Mouse (Mus musculus) layer of hippocampus, adult 11-12 months (tissue): Measurements from ENCODE around the gene Ryr2.
"Not testable (repeated sequence)": the region's sequence is repeated elsewhere in the genome, so short reads cannot be mapped to it uniquely, and the experiment has no call there.

Source experiments
- DNase-seq: peaks from one replicate; pipeline ENCODE4 v3.0.0; 2022; ENCODE audit warnings: low spot score

Gene Ryr2

DNA sequence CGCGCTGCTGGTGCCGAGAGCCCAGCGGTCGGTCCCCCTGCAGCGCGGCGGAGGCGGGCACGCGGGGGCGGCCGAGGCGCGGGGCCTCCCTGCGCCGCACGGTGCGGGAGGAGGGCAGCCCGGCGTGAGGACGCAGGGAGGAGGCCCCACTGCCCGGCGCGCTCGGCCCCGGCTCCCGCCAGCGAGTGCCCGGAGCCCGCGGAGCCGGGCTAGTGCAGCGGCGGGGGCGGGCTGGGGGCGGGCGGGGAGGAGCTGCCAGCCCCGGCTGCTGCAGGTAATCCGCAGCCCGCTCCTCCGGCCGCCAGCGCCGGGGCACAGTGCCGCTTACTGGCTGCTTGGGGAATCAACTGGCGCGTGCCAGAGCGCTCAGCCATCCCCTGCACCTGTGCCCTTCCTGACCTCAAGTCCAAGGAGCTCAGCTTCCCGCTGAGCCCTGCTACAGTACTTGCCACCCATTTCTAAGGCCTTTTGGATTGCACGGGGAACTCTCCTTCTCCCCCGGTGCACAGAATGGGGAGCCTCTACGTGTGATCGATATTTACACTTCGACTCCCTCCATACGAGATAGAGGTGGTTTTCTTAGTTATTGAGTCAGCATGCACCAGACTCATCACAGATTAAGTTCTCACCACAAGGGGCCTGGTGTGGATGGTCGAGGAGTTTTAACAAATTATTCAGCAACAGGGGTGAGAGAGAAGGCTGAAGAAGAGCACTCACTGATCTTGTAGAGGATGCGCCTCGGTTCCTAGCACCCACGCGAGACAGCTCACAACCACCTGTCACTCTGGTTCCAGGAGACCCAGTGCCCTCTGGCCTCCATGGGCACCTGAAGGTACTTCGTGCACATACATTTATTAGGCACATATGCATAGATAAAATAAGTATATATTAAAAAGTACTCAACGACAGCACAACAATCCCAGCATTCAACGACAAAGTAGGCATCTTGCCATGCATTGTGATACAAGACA, at the start of gene Ryr2:
Ryr2 (minus strand) TSS at position 284 of the 971 bp plus-strand sequence.
- DNase-seq: peak; percentile 73

DNA sequence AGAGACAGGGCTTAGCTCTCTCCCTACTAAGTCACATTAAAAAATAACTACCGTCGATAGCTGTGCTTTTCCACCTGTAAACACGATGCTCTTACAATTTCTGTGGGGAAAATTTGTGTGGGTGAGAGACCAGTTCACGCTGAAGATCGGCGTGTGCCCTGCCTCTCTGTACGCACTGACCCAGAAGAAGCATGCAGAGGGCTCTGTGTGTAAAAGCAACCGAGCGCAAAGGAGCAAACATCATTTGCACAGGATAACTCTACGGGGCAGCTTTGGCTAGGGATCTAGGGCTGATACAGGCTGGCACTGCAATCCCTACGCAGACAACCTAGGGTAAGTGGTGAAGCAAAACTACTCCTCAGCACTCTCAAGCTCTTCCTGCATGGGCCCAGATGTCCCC, 47.2 kb upstream of the Ryr2 start:
- DNase-seq: no peak

DNA sequence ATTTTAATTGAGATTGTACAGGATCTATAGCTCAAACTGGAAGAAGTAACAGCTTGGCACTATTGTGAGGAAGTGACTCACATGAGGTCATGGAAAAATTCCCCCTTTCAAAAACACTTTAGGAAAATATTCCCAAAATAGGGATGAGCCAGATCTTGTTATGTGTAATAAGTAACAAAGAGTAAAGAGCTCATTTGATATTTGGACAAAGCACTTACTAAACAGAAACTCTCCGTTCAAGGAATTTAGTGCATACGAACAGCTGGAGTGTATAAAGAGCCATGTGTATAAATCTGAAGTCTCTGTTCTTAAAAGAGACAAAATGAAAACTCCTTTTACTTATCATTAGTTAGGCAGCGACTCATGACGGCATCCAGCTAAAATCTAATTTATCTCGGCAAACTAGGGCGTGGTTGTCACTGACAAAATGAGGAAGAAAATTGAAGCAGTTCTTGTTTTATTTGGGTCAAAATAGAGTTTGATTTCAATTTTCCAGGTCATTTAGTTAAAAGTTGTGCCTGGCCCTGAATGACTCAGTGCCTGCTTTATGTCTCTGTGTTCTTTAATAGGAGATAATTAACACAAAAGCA, 40.3 kb upstream of the Ryr2 start:
- DNase-seq: no peak

DNA sequence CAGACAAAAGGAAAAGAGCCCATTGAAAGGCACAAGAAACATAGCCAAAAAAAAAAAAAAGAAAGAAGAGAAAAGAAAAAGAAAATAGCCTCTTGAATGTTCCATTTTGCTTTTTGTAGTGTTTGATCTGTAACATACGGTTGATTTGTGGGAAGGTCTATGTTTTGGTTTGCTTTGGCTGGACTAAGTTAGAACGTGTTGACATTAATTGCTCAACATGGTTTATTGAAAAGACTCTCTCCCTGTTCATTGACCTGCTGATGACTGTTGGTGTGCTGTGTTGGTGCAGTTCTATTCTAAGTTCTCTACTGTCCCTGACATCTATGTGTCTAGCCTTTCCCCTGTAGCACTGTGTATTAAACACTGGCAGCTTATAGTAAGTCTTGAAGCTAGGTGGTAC, 39.7 kb upstream of the Ryr2 start:
- DNase-seq: no peak

DNA sequence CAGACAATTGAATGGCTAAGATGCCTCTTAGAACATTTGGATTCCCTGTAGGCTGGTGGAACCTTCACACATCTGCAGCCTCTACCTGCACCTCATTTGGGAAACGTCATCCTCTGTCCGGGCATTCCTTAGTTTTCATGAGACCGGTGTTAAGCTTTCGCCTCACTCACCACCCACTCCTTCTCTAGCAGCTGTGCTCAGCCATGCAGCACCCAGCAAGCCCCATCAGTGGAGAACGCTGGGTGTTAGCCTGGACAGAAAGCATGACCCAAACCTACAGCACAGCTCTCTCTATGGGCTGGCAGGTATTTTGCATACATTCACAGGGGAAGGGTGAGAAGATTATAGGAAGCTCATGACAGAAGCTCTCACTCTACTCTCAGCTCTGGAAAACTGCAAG, 36.6 kb upstream of the Ryr2 start:
- no peak for DNase-seq

DNA sequence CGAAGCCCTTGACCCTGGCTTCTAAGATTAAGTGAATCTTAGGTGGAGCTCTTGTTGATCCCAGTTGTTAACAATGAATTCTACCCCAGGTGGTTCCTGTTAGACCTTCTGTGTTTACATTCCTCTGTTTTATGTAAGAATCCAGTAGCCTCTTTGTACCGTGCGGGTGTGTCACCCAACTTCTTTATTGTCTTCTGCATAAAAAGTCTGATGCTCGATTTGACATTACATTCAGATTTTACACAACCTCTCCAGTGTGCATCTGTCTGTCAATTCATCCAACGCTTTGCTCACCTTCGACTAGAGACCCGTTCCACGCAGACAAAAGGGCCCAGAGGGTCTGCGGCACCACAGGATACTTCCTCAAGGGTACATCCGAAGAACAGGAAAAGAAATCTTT, 29.7 kb upstream of the Ryr2 start:
- DNase-seq: not testable (repeated sequence)

DNA sequence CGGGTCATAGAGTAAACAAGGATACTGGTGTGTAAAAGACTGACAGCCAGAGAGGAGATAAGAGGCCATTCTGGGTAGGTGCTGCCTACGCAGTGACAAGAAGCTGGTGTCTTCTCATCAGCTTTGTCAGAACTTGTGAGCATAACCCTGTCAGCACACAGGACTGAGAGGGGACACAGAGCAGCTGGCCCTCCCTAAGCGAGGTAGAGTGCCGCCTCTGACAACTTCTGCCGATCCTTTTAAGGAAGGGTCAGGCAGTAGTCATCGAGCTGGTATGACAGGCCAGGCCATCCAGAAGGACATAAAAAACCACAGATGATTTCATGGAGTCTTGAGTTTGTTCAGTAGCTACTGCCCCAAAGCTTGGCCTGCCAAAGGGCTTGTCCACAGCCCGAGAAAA, 26.8 kb upstream of the Ryr2 start:
- no peak for DNase-seq

DNA sequence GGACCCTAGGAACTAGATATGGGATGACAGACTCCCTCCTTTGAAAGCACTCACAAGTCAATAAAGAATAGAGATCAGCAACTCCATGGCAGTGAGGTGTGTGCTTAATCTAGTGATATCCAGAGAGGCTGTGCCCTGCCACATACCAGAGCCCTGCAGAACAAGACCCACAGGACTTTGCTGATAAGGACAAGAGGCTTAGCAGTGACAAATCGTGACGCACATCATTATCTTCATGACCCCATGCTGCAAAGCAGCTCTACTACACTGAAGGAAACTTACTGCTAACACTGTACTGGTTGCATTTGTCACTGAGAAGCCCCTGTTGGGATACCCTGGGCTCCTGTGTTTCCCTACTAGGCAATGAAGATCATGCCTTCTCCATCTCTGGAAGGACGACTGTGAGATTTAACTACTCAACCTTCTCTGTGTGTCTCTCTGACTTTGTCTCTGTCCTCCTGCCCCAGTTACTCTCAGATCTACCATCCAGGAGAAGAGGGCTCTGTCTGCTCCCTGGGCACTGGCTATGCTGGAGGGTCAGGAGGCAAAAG, 25.5 kb upstream of the Ryr2 start:
- no peak for DNase-seq

DNA sequence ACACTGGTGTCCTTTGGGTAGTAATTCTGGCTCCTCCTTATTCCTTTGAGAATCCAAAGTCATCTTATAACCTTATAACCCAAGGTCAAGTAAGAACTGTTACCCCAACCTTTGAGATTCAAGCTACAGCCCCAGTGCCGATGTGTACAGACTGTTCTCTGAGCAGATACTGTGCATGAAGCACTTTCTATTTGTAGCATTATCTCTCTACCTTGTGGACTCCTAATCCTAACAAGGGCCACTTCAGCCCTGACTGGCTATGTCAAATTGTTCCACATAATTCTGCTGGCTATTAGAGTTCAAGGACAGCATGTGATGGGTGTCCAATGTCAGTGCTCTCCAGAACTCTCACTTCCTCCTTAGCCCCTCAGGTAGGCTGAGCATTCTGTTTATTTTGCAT, 22.4 kb upstream of the Ryr2 start:
- DNase-seq: no peak

DNA sequence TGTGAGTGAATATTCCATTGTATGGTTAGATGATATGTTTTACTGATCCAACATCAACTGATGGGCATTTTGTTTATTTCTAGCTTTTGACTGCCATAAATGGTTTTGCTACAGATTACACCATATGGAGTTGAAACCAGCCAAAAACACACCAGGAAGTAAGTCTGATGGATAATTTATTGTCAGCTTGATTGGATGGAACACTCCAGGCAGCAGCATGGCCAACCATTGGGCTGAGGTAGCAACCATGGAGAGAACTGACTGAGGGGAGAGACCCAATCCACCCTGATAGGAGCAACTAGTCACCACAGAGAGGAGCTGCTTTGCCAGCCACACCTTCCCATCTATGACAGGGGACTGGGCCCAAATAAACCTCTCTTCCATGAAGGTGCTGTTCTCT, 19.4 kb upstream of the Ryr2 start:
- DNase-seq: no peak

DNA sequence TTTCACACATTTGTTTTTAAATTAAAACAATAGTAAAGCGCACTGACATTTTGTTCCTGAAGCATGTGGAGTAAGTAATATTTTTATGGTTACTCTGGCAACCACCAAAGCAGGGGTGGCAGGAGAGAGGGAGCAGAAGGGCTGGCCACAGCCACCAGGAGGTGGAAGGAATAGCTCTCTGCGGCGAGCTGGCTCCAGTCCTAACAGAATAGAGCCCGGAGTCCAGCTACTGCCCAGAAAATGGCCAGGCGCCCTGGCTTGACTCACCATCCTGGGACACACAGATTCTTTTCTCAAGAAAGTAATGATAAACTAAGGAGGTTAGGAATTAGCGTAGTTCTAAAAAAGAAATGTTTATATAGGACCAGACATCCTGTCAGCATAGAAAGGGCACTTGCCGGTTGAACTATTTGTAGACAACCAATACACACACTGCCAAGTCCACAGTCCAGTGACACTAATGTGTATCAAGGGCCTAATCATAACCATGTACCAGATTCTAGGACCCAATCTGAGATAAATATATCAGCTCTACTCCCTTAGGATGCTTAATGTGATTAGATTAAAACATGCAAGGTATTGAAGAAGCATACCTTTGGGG, 18.3 kb upstream of the Ryr2 start:
- peak; percentile 35 for DNase-seq

DNA sequence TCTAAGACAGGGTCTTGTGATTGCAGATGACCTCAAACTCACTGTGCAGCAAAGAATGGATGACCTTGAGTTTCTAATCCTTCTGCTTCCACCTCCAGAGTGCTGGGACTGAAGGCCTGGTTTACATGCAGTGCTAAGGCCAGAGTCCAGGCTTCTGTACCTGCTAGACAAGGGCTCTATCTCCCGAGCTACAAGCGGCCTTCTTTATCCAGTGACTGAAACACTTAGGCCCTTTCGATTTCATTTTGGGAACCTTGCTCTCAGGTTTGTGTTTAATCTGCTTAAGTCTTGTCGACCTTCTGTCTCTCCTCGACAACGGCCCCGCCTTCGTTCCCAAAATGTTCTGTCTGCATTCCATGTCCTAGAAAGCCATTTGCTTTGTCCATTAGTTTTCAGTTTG, 8.8 kb upstream of the Ryr2 start:
- no peak for DNase-seq

DNA sequence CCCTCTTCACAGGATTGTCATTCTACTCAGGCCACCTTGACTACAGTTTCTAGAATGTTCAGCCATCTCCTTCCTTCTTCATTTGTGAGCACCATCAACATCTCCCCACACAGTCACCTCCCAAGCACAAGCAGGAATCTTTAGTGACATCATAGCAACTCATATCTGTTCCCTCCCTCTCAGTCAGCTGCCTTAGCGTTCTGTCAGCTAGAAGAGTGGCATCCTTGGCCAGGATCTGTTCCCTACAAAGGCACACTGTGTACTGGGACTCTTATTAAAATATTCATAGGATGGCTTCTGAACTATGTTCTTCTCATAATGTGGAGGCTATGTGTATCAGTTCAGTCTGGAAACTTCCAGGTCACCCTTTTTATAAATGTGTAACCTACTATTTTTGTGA, 8.1 kb upstream of the Ryr2 start:
- no peak for DNase-seq

DNA sequence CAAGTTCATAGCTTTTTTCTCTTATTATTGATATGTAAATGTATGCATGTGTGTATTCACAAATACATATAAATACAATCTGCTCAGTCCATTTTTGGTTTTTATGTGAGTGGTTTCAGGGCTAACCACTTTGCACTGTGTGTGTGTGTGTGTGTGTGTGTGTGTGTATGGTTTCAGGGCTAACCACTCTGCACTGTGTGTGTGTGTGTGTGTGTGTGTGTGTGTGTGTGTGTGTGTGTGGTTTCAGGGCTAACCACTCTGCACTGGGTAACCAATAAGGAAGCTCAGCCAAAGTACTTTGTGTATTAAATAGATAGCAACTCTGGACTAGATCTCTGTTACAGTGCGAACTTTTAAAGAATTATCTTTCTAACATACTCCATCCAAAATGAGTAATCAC, 2.2 kb upstream of the Ryr2 start:
- no peak for DNase-seq

DNA sequence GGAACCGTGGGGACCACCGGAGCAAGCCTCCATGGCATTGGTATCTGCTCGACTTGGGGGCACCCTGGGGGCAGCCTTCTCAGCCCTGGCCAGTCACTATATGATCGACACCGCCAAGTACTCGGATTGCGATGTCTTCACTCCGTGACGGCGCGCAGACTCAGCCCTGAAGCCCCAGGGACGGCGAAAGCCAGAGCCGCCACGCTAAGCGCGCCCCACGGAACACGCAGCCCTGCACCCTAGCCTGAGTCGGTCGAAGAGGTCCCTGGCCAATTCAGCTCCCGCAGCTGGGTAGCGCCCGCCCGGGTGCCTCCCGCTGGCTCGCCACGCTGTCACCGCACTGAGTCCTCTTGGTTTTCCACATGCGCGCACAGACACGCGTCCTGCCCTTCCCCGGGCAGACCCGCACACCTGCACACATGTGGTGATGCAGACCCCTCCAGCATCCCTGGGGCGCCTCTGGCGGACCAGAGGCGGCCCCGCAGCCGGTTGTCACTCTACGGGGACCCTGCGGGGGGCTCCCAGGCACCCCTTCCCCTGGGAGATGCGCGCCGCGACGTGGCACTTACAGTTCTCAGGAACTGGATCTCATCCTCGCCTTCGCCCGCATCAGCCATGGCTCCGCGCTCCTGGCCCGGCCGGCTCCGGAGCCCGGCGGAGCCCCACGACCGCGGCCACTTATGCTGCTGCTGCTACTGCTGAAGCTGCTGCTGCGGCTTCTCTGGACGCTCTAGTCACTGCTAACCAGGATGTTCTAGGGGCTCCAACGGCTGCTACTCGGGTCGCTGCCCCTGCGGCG, 716 bp downstream of the Ryr2 start:
- peak; percentile 26 for DNase-seq

DNA sequence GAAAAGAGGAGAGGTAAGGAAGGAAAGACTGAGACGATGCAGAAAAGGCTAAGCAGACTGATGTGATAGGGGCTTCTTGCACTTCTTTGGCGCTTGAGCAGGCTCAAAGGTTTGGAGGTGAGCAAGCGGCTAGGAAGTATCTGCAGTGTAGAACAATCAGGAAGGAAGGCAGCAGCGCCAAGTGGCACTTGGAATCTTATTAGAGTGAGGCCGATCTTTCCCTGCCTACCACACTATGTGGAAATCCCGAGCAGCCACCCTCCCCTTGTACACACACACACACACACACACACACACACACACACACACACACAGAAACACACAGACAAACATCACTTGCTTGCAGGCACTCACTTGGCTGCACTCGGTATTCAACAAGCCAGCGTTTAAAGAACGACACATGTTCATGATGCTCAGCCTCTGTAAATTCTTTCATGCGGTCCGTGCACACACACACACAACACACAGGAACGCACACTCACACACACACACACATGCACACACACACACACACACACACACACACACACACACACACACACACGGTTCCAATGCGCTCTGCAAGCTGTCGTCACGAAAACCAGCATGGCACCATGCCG, 1.4 kb downstream of the Ryr2 start:
- DNase-seq: no peak

DNA sequence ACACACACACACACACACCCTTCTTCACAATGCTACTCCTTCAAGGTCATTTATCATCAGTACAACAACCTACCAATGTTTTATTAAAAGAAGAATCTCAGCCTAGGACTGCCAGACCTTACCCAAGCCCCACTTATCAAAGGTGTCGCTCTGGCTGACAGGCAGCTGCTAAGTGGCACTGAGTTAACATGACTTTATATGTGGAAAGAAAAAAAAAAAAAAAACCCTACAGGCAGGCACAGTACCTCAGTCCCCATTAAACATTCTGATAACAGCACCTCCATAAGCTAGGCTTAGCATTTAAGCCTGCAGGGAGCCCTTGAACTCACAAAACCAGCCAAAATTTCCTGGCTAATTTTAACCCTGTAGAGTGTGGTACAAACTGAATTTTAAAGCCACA, 2.4 kb downstream of the Ryr2 start:
- DNase-seq: no peak

DNA sequence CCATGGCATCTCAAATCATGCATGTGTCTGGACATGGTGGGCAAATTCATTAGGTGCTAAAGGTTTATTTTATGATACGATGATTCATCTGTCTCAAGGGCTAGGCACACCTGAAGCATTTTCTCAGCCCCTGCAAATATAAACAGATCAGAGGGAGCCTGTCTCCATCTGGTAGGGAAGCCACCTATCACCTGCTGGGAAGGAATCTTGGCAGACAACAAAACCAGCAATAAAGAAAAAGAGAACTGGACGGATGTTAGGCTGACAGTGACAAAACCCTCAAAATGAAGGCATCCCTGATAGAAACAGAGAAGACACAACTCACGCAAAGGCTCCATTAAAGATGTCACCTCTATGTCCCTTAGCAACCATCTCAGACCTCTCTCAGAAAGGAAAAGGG, 3.7 kb downstream of the Ryr2 start:
- no peak for DNase-seq

DNA sequence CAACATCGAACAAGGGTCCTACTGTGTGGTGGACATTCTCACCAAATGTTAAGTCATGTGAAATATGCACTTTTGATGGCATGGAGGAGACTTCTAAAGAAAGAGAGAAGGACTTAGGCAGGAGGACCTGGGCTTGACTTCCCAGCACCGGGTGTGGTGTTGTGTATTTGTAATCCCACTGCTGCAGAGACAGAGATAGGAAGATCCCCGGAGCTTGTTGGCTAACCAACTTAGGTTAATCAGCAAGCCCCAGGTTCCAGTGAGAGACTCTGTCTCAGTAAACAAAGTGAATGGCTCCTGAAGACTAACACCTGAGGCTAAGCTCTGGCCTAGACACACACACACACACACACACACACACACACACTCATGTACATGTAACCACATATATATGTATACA, 7.3 kb downstream of the Ryr2 start:
- no peak for DNase-seq

DNA sequence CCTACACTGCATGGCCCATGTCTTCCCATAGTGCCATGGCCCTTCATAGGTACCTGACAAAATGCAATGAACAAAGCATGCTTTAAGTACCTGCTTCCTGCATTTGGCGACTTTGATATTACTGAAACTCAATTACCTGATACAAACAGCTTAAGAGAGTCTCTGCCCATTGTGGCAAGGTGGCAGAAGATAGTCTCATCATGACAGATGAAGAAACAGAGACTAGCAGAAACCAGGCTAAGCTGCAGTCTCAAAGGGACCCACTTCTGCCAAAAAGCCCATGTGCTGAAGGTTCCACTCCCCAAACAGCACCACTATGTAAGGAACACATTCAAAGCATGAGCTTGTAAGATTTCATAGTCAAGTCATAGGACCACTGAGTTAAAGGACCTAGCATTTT, 7.8 kb downstream of the Ryr2 start:
- no peak for DNase-seq

DNA sequence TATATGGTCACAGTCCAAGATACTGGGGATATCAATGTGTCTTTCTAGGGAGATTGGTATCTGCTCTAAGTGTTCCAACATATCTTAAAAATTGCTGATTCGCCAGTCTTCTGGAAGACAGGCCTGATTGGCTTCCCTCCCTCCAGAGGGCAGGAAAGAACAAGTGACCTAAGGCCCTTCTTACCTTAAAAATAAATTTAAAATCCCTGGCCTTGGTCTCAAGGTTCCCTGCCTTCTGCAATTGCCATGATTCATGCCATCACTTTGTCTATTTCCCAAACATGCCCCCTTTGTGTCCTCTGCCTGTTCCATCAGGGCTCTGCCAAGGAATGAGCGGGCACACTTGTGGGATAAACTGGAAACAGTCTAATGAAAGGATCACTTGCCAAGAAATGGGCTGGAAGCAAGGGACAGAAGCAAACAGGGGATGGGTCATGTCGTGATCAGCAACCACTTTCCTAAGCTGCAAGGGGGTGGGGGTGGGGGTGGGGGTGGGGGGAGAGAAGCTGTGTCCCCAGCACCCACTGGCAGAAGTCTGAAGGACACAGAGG, 10.3 kb downstream of the Ryr2 start:
- DNase-seq: no peak
